Mouse (Mus musculus) layer of hippocampus, postnatal 25 days (tissue): ENCODE results near the gene Eps15. TPM values are rescaled to one million over a fixed set of nuclear protein-coding genes. Genes with fewer than 3 reads are reported as not detected.
A peak's percentile ranks its signal among the peaks of the same experiment; 100 is the strongest.

Experiments
- DNase-seq, 2 experiments: peaks; one replicate each; pipeline ENCODE4 v3.0.0; 2022; ENCODE audit warnings: mixed read lengths in 2 of 2, low spot score in 1 of 2; ENCODE audit errors: extremely low spot score in 1 of 2
- total RNA-seq, 2 experiments: library from RNA; stranded (reverse); gene quantifications; 2 replicates each; pipeline ENCODE4 v1.2.3; 2021

The Eps15 gene
- total RNA-seq, 2 experiments from 2014 or later, result 230 to 241 TPM

GRCm38 (mm10) chr4:109427058-109427457 lies 147.0 kb downstream of the Eps15 start:
- DNase-seq, result no peak

- no peak for DNase-seq
Measured at GRCm38 (mm10) chr4:109430250-109430649, 150.2 kb downstream of the Eps15 start.

GRCm38 (mm10) chr4:109430854-109431253 lies 150.8 kb downstream of the Eps15 start:
- DNase-seq, result peak in 1 of 2 experiments; percentile 51

- no peak for DNase-seq
Measured at GRCm38 (mm10) chr4:109432668-109433375, 152.8 kb downstream of the Eps15 start.

- DNase-seq, result no peak
Measured at GRCm38 (mm10) chr4:109433641-109434040, 153.6 kb downstream of the Eps15 start.

GRCm38 (mm10) chr4:109434256-109434655 lies 154.2 kb downstream of the Eps15 start:
- DNase-seq, result no peak

Other genes starting within 250 kb of the Eps15 start
- gene Osbpl9, start 78.0 kb upstream of the Eps15 start, total RNA-seq, result 10 to 100 TPM; 50.0 to 50.7 TPM
- 1 to 10 TPM in 1 of 2 experiments, under 1 TPM in 1; 0.87 to 1.2 TPM for gene Calr4, start 45.8 kb upstream of the Eps15 start, total RNA-seq
- 1 to 10 TPM; 1.1 to 1.9 TPM for gene Ttc39a, start 126.4 kb downstream of the Eps15 start, total RNA-seq
- 100 to 1,000 TPM; 164 to 182 TPM for gene Rnf11, start 204.5 kb downstream of the Eps15 start, total RNA-seq